Mouse (Mus musculus) erythroblast, embryonic 14.5 days (primary cell): ENCODE results near the gene Rpl13a.

Experiments
- GATA1 ChIP-seq: IDR thresholded peaks from 2 replicates; pipeline ENCODE4 v1.6.1; 2012; ENCODE audit warnings: low read length, inconsistent platforms, mixed read lengths
- TAL1 ChIP-seq: IDR thresholded peaks from 3 replicates; pipeline ENCODE4 v1.6.1; 2012; ENCODE audit warnings: low read length, inconsistent platforms, mixed read lengths

- TF ChIP-seq TAL1 (no peak), GATA1 (no peak)
Observed at GRCm38 (mm10) chr7:45081016-45081415, 47.5 kb downstream of the Rpl13a start.
